Mouse (Mus musculus): ENCODE results near the gene Blvrb.
A peak's percentile ranks its signal among the peaks of the same experiment; 100 is the strongest.

Gene Blvrb

GRCm38 (mm10) chr7:27449256-27449862 lies 1.6 kb downstream of the Blvrb start:
- ATAC-seq (ENCODE audit: low TSS enrichment), result no peak

DNA sequence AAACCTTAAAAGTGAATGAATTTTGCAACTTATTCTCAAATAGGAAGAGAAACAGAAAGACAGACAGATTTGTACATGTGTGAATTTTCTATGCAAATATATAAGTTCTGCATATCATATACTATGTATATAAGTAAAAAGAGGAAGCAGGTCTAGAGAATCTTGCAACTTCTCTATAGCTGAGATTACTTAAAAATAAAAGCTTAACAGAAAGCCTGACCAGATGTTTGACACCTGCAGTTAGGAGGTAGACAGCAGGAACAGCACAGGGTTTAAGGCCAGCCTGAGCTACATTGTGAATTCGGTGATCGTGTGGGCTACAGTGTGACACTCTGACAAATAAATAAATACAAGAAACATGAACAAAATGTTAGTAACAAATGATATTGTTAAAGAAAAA lies 3.6 kb downstream of the Blvrb start:
- no peak for ATAC-seq (ENCODE audit: low TSS enrichment)

GRCm38 (mm10) chr7:27452206-27452770 lies 4.5 kb downstream of the Blvrb start:
- no peak for ATAC-seq (ENCODE audit: low TSS enrichment)

DNA sequence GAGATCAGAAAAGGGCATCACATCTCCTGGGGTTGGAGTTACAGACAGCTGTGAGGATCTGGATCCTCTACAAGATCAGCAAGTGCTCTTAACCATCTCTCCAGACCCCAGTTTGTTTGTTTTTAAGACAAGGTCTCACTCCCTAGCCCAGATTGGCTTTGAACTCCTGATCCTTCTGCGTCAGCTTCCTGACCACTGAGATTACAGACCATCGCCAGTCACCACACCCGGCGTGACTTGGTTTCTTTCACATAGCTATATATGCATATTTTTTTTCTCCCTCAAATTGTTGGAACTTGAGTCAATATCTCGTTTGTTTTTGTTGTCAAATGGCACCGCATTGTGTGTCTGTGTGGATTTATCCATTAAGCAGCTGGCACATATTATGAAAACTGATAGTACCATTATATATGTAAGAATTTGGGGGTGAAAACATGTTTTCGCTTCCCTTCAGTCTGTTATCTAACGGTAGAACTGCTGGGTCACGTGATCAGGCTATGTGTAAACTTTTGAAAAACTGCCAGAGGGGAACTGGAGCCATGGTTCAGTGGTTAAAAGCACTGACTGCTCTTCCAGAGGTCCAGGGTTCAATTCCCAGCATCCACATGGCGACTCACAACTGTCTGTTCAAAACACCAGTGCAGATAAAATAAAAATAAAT lies 6.8 kb downstream of the Blvrb start:
- no peak for ATAC-seq (ENCODE audit: low TSS enrichment)

DNA sequence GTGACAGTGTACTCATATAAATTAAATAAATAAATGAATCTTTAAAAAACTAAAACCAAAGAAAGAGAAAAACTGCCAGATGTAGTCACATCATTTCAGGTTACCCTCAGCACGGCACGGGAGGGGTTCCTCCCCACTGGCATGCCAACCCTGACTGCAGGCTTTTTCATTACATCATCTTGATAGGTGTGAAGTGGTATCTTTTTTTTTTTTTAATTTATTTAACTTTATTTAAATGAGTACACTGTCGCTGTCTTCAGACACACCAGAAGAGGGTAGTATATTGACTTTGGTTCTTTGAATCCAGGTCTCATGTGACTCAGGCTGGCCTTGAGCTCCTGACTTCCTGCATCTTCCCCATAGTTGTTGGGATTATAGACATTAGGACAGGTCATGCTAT lies 7.5 kb downstream of the Blvrb start:
- ATAC-seq (ENCODE audit: low TSS enrichment), result no peak

- ATAC-seq (ENCODE audit: low TSS enrichment), result no peak
Observed at GRCm38 (mm10) chr7:27458614-27459013, 10.8 kb downstream of the Blvrb start.

DNA sequence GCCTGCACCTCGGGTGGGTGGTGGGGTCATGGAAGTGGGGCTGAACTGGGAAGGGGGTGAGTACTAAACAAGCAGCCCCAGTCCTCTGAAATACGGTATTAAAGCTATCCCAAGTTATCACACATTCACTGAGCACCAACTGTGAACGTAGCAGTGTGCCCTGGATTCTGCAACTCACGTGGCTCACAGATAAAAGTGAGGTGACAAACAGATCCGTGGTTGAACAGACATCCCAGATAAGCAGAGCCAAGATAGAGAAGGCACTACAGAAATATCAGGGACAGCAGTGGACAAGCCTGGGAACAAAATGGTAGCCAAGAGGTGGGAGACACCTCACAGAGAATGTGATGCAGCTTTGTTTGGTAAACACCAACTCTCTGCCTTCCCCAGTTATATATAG lies 11.9 kb downstream of the Blvrb start:
- ATAC-seq (ENCODE audit: low TSS enrichment), result no peak

DNA sequence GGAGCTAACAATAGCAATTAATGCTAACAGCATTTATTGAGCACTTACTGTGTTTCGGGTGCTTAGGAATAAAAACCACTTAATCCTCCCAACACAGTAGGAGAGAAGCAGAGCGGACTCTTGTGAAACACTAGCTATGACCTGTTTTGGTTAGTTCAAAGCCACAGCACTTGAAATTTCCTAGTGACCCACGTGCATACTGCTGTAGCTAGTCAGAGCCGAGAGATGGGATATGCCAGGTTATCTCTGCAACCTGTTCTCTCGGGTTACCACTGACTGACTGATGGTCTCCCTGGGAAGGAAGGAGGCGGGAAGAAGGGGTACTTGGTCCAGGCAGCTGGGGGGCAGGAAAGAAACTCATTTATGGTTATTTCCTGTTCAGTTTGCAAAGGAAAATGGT lies 12.7 kb downstream of the Blvrb start:
- no peak for ATAC-seq (ENCODE audit: low TSS enrichment)

DNA sequence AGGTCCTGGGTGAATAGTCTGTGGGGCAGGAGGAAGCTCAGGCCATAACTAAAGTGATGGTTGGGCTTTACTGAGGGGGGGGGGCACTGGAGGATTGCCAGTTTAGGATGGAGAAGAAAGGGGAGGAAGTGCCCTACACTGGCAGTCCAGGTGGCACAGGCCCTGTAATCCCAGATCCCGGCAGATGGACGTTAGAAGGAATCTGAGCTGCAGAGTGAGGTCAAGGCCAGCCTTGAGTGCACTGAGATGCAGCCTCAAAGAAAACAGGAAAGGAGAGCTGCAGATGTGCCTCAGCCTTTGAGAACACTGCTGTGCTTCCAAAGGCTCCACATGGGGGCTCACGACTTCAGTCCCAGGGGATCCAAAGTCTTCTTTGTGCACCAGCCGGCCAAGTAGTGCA lies 19.9 kb downstream of the Blvrb start:
- ATAC-seq (ENCODE audit: low TSS enrichment), result no peak

GRCm38 (mm10) chr7:27471390-27472120 lies 23.8 kb downstream of the Blvrb start:
- ATAC-seq (ENCODE audit: low TSS enrichment), result no peak

DNA sequence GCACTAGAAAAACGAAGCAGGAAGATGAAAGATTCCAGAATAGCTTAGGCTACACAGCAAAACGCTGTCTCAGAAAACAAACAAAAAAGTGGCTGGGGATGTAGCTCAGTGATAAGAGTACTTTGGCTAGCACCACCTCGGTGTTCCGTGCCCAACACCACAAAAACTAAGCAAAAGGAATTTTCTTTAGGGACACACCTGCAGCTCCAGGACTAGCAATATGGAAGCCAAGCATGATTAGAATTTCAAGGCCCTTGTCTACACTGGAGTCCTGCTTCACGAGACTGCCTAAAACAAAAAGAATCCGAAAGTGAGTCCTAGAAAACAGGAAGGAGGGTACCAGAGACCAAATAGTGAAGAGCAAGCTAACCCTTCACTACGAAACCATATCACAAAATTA lies 24.8 kb downstream of the Blvrb start:
- no peak for ATAC-seq (ENCODE audit: low TSS enrichment)

DNA sequence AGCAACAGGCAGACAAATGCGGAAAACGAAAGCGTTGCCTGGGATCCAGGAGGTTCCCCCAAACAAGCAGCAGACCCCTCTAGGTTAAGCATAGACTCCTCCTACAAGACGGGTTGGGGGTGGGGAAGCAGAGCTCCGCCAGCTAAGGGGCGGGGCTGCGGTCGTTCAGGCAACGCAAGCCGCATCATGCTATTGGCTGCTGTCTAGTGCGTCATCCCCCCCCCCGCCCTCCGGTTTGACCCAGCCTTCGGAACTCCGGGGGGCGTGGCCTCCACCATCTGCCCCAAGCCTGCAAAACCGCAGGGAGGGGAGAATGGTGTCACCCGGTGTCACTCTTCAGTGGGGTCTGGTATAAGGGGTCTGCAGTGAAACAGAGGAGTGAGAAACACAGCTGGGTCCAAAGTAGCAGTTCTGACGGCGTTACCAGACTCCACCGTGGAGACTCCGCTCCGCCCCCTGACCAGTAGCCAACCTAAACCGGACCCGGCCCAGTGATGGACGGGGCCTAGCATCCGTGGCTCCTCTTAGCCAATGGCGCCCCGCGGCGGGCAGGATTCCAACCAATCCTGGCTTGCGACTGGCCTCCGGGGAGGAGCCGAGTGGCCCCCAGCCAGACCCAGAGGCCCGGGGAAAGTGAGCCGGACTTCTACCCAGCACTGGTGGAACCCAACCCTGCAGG lies 25.5 kb downstream of the Blvrb start, which contains the start of gene Sertad3:
Gene Sertad3, plus strand, starts transcription at position 613 of the 679 bp plus-strand sequence.
- peak; percentile 79 for ATAC-seq (ENCODE audit: low TSS enrichment)

GRCm38 (mm10) chr7:27473835-27474489 lies 26.2 kb downstream of the Blvrb start:
- no peak for ATAC-seq (ENCODE audit: low TSS enrichment)

GRCm38 (mm10) chr7:27474490-27474954 lies 26.7 kb downstream of the Blvrb start:
- peak; percentile 91 for ATAC-seq (ENCODE audit: low TSS enrichment)

GRCm38 (mm10) chr7:27475596-27475995 lies 27.8 kb downstream of the Blvrb start:
- ATAC-seq (ENCODE audit: low TSS enrichment), result no peak

DNA sequence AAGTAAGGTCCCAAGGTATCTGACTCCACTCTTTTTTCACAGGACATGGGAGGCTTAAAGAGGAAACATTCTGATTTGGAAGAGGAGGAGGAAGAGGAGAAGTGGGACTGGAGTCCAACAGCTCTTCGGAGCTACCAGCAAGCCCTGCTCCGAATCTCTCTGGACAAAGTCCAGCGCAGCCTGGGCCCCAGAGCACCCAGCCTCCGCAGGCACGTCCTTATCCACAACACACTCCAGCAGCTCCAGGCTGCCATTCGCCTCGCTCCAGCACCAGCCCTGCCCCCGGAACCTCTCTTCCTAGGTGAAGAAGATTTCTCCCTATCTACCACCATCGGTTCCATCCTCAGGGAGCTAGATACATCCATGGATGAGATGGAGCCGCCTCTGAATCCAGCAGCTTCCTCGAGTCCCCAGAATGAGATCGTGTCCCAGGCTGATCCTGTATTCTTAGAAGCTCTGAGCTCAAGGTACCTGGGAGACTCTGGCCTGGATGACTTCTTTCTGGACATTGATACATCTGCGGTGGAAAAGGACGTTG lies 28.4 kb downstream of the Blvrb start:
- no peak for ATAC-seq (ENCODE audit: low TSS enrichment)

GRCm38 (mm10) chr7:27478561-27478960 lies 30.8 kb downstream of the Blvrb start:
- no peak for ATAC-seq (ENCODE audit: low TSS enrichment)

DNA sequence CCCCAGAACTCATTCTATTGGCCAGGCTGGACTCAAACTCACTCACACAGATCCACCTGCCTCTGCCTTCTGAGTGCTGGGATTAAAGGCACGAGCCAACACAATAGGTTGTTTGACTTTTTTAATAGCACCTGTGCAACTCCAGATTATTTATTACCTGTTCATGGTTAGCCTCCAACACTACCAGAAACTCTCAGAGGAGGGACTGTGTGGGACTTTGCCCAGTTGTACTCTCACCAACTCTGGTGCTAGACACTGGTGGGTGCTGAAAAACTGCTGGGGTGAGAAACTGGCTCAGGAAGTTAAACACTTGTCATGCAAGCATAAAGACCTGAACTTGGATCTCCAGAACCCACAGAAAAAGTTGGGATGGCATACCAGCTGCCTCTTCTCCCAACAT lies 32.0 kb downstream of the Blvrb start:
- no peak for ATAC-seq (ENCODE audit: low TSS enrichment)

GRCm38 (mm10) chr7:27480506-27480905 lies 32.7 kb downstream of the Blvrb start:
- no peak for ATAC-seq (ENCODE audit: low TSS enrichment)

- peak; percentile 22; the same call in 1 of the 2 replicates for ATAC-seq (ENCODE audit: low TSS enrichment)
Observed at GRCm38 (mm10) chr7:27480927-27481626, 33.3 kb downstream of the Blvrb start.

DNA sequence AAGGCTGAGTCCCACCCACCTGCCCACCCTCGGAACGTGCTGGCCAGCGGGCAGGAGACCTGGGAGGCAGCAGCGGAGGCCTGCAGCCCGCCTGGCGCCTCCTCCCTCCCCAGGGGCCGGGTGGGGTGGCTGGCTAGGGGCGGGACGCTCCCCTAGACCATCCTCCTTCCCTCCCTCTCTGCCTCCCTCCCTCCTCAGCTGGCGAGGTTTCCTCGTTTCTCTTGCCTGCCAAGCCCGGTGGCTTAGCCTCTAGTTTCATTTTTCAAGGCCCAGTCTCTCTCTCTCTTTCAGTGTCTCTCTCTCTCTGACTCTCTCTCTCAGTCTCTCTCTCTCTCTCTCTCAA lies 33.8 kb downstream of the Blvrb start:
- peak; percentile 74 for ATAC-seq (ENCODE audit: low TSS enrichment)
